Mouse (Mus musculus) kidney, adult 2 months (tissue): Measurements from ENCODE around the gene Trpm3.

ENCODE experiments used
- CTCF ChIP-seq: fragments of 200-500 bp; conservative IDR thresholded peaks from 2 replicates; pipeline ENCODE4 v1.5.1; 2011; ENCODE audit warnings: low read depth, mild to moderate bottlenecking, control low read depth, low read length, moderate library complexity, mixed read lengths; ENCODE audit not compliant: insufficient read depth, insufficient read length
- POLR2A ChIP-seq: fragments of 200-500 bp; IDR thresholded peaks from one replicate; pipeline ENCODE4 v1.6.1; 2011; ENCODE audit warnings: low read depth, low read length, control low read depth

DNA sequence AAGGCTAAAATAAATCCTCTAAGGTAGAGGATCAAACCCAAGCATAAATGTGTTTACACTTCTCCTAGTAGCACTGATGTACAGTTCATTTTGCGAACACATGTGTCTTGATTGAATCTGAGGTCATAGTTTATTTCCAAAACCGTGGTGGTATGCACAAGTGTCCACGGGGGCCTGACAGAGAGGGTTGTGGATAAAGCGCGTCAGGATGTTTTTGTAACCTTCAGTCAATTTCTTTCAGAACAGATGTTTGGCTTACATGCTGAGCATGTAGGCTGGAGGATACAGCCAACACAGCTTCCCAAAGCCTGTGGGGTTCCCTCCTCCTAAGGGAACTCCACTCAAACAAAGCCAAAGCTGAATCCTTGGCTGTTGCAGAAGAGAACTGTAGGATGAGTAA is 134.1 kb downstream of the Trpm3 start:
- TF ChIP-seq CTCF = no peak
- TF ChIP-seq POLR2A = no peak
